Mouse (Mus musculus) heart, embryonic 11.5 days (tissue): Measurements from ENCODE around the gene Reps1. TPM values are rescaled to one million over a fixed set of nuclear protein-coding genes. Genes with fewer than 3 reads are reported as not detected.
A peak's percentile ranks its signal among the peaks of the same experiment; 100 is the strongest.

Experiments
- ATAC-seq: fragments of 200-750 bp; cut with Nextera tagmentation; replicated peaks from 2 replicates; pipeline ENCODE4 v1.8.0; 2017; ENCODE audit warnings: moderate library complexity; ENCODE audit not compliant: insufficient number of reproducible peaks, low FRiP score, low TSS enrichment
- H3K27ac ChIP-seq: fragments of 300-500 bp; sonication (generic); 2 replicates; pipeline ENCODE4 v1.5.1; 2014; ENCODE audit warnings: mild to moderate bottlenecking, low read depth, low read length
- H3K27me3 ChIP-seq: fragments of 300-500 bp; sonication (generic); 2 replicates; pipeline ENCODE4 v1.6.1; 2014; ENCODE audit warnings: mild to moderate bottlenecking, low read length, mixed read lengths; ENCODE audit not compliant: control insufficient read depth, insufficient read depth
- H3K36me3 ChIP-seq: fragments of 300-500 bp; sonication (generic); 2 replicates; pipeline ENCODE4 v1.6.1; 2014; ENCODE audit warnings: mild to moderate bottlenecking, low read length, moderate library complexity, mixed read lengths; ENCODE audit not compliant: control insufficient read depth, insufficient read depth
- H3K4me1 ChIP-seq: fragments of 300-500 bp; sonication (generic); 2 replicates; pipeline ENCODE4 v1.6.1; 2014; ENCODE audit warnings: low read length; ENCODE audit not compliant: control insufficient read depth, insufficient read depth
- H3K4me2 ChIP-seq: fragments of 300-500 bp; sonication (generic); 2 replicates; pipeline ENCODE4 v1.6.1; 2014; ENCODE audit warnings: mild to moderate bottlenecking, moderate library complexity
- H3K4me3 ChIP-seq: fragments of 300-500 bp; sonication (generic); 2 replicates; pipeline ENCODE4 v1.5.1; 2014; ENCODE audit warnings: low read depth, low read length
- H3K9ac ChIP-seq: fragments of 300-500 bp; sonication (generic); 2 replicates; pipeline ENCODE4 v1.6.1; 2014; ENCODE audit warnings: mild to moderate bottlenecking, low read depth, low read length, moderate library complexity
- H3K9me3 ChIP-seq: fragments of 300-500 bp; sonication (generic); replicated peaks from 2 replicates; pipeline ENCODE4 v1.6.1; 2016; ENCODE audit warnings: low read length; ENCODE audit not compliant: control insufficient read depth
- WGBS: fragments of 180-500 bp; shearing (Covaris S2); extraction: QIAGEN DNeasy Blood & Tissue Kit; methylation state at CpG from one replicate; pipeline ENCODE4 v1.1.7; 2014; ENCODE audit not compliant: insufficient replicate concordance; 5-methylcytosine and 5-hydroxymethylcytosine counted together
- polyA plus RNA-seq: library from polyadenylated mRNA; unstranded; fragments of >200 nt; fragmentation: Nextera tagmentation; extraction: Ambion mirVana; gene quantifications from 2 replicates; pipeline ENCODE4 v1.2.1, GENCODE M21; 2014

Reps1 gene
- 20.3 and 20.8 TPM in 2 replicates for polyA plus RNA-seq

DNA sequence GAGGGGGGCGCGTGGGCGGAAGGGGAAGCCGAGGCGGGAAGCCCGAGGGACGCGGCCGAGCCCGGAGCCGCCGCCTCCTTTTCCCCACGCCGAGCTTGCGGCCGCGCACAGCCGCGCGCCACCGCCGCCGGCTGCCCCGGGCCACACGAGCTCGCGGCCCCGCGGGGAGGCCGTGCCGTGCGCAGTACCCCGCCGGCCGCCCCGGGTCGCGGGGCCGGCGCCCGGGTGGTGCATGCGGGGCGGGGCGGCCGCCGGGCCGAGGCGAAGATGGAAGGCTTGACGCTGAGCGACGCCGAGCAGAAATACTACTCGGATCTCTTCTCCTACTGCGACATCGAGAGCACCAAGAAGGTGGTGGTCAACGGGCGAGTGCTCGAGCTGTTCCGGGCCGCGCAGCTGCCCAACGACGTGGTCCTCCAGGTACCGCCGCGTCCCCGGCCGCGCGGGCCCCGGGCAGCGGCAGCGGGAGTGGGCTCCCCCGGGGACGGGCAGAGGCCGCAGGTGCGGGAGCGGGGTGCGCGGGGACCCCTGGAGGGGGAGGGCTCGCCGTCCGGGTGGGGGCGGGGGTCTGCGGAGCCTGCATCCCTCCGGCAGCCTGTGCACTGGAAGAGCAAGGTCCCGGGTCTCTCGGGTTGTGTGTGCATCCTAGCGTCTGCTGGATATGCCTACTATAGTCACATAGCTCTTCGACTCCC is at the start of gene Reps1:
Gene Reps1 (plus strand): TSS at position 166 of the 695 bp plus-strand sequence.
- Histone ChIP-seq H3K9ac (peak within 1 kb of the TSS; percentile 91), H3K27ac (peak within 1 kb of the TSS; percentile 90), H3K9me3 (no peaks in the 10 kb centered on the region), H3K4me1 (peaks cover 16% of the 10 kb centered on the region), H3K4me3 (peak within 1 kb of the TSS; percentile 84), H3K36me3 (no peaks in the 10 kb centered on the region), H3K4me2 (peak within 1 kb of the TSS; percentile 79), H3K27me3 (no peaks in the 10 kb centered on the region)
- under 1% methylated on average over 66 of the region's 90 CpGs for WGBS
- ATAC-seq = peak; percentile 73

DNA sequence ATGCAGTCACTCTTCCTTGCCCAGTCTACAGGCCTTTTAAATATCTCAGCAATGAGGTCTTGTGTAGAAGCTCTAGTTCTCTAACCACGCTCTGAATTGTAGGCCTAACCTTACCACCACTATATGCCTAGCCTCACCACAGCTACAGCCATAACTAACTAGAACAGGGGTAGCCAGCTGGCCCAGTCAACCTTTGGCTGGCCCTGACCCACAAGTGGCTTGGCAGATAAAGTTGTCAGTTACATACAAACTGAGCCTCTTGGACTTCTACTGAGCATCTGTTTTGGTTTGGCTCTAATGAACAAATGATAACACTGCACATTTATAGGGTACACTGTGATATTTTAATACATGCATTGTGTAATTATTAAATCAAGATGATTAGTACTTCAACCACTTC is 48.9 kb upstream of the Reps1 start:
- Histone ChIP-seq H3K27ac (no peak overlapping the region), H3K4me2 (no peak overlapping the region), H3K36me3 (peaks cover 8% of the 10 kb centered on the region), H3K4me3 (no peak overlapping the region), H3K9ac (no peak overlapping the region), H3K4me1 (no peaks in the 10 kb centered on the region), H3K27me3 (no peaks in the 10 kb centered on the region), H3K9me3 (no peaks in the 10 kb centered on the region)
- ATAC-seq = no peak
- 89% methylated on average over 1 of the region's 1 CpGs for WGBS

DNA sequence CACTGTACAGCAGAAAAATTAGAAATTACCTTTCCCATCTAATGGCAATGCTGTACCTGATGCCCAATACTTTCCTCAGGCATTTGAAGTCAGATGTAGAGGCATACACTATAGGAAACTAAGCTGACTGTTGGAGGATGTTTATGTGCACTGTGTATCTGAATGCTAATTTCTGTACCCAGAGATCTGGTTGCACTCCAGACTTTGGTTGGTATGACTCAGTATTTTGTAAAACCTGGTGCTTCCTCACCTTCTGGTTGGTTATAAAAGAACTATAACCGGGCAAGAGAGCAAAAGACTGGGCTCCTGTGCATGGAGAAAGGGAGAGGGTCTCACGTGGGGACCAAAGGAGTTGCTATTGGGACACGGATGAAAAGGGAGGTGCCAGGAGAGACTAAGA is 48.4 kb upstream of the Reps1 start:
- Histone ChIP-seq H3K27me3 (no peaks in the 10 kb centered on the region), H3K4me2 (no peak overlapping the region), H3K4me3 (no peak overlapping the region), H3K4me1 (no peaks in the 10 kb centered on the region), H3K9me3 (no peaks in the 10 kb centered on the region), H3K36me3 (peaks cover 8% of the 10 kb centered on the region), H3K27ac (no peak overlapping the region), H3K9ac (no peak overlapping the region)
- no peak for ATAC-seq
- WGBS = 80% methylated on average over 3 of the region's 3 CpGs

DNA sequence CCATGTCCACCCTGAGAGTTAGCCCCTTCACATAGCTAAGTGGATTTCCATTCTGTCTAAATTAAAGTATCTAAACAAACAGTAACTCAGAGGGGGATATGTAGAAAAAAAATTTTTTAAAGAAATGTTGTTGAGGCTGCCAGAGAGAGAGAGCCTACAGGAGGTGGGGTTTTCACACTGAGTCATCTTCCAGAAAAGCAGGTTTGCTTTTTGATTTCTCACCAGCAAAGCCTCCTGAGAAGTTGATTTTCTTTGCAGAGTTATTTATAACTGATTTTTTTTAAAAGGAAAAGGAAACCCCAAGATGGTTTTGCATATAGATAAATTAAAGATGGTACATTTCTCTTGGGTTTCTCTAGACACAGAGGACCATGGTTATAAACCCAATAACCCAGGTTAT is 47.5 kb upstream of the Reps1 start:
- H3K36me3 ChIP-seq = peaks cover 8% of the 10 kb centered on the region
- H3K4me3 ChIP-seq = no peak overlapping the region
- ATAC-seq = no peak
- no peaks in the 10 kb centered on the region for H3K4me1 ChIP-seq
- H3K27me3 ChIP-seq = no peaks in the 10 kb centered on the region
- H3K9ac ChIP-seq = no peak overlapping the region
- H3K4me2 ChIP-seq = no peak overlapping the region
- no peak overlapping the region for H3K27ac ChIP-seq
- H3K9me3 ChIP-seq = no peaks in the 10 kb centered on the region

DNA sequence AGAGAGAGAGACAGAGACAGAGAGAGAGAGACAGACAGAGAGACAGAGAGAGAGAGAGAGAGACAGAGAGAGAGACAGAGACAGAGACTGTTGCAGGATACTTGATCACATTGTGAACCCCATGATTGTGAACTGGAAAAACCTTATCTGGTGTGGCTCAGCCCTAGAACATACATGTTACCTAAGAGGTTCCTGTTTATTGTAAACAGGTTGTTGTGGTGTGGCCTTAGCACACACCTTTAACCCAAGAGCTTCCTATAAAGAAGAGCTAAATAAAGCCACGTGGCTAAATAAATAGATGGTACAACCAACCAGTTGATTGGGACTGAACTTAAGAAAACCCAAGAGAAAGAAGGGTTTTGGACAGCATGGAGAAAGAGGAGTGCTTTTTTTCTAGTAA is 45.9 kb upstream of the Reps1 start:
- WGBS = 86% methylated on average over 1 of the region's 1 CpGs
- no peak overlapping the region for H3K9ac ChIP-seq
- ATAC-seq = no peak
- H3K4me2 ChIP-seq = no peak overlapping the region
- H3K36me3 ChIP-seq = peaks cover 15% of the 10 kb centered on the region
- H3K9me3 ChIP-seq = no peaks in the 10 kb centered on the region
- H3K4me3 ChIP-seq = no peak overlapping the region
- H3K4me1 ChIP-seq = no peaks in the 10 kb centered on the region
- H3K27me3 ChIP-seq = no peaks in the 10 kb centered on the region
- no peak overlapping the region for H3K27ac ChIP-seq

DNA sequence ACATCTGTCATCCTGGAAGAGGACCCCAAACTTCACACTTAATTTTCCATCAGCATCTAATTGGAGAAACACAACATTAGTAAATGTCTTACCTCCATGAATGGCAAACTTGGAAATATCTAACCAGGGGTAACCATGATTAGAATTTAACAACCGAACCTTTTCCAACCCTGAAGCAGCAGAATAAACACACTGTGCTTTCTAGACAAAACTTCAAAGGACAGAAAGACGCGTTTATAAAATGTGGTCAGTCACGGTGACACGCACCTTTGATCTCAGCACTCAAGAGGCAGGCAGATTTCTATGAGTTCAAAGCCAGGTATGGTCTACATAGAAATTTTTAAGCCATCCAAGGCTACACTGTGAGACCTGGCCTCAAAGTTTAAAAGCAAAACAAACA is 43.9 kb upstream of the Reps1 start:
- 86% methylated on average over 5 of the region's 5 CpGs for WGBS
- ATAC-seq = no peak
- Histone ChIP-seq H3K27me3 (no peaks in the 10 kb centered on the region), H3K4me3 (no peak overlapping the region), H3K9ac (no peak overlapping the region), H3K4me2 (no peak overlapping the region), H3K36me3 (peaks cover 19% of the 10 kb centered on the region), H3K27ac (no peak overlapping the region), H3K4me1 (no peaks in the 10 kb centered on the region), H3K9me3 (no peaks in the 10 kb centered on the region)

DNA sequence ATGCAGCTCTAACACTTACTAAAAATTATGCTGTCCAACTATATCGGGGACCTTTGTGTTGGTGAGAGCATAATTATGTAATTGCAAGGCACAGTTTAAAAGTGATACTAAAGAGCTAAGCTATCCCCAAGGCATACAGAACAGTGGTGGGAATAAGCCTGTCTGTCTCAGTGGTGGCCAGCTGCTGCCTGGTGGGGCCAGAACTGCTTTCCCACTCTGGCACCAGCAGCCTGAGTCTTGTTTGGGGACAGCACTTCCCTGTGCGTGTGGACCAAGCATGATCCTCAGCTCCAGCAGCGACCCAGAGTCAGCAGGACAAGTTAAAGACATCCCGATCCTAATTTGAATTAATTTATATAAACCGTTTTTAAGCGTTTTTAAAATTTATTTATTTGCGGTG is 35.2 kb upstream of the Reps1 start:
- 77% methylated on average over 7 of the region's 7 CpGs for WGBS

DNA sequence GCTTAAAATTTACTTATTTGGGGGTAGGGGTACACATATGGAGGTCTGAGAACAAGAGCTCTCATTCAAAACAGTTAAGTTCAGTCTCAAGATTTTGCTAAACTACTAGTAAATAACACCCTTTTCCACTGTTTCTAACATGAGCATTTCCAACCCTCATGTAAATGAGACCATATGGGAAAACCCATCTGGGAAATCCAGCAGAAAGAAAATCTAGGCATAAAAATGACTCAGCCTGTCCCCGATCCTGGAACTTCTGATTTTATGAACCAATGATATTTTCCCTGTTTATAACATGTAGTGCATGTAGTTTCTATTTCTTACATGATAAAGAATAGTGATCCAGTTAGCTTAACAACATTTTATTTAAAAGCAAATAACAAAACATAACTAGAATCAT is 34.8 kb upstream of the Reps1 start:
- Histone ChIP-seq H3K4me1 (peaks cover 7% of the 10 kb centered on the region; the same call in 1 of the 2 replicates), H3K36me3 (peaks cover 14% of the 10 kb centered on the region), H3K9me3 (no peaks in the 10 kb centered on the region), H3K9ac (no peak overlapping the region), H3K27me3 (no peaks in the 10 kb centered on the region), H3K4me2 (peak overlapping the region; percentile 59; the same call in 1 of the 2 replicates), H3K27ac (no peak overlapping the region), H3K4me3 (no peak overlapping the region)
- 90% methylated on average over 1 of the region's 1 CpGs for WGBS
- no peak for ATAC-seq

More for the DNA sequence above, 35.2 kb upstream of the Reps1 start:
- Histone ChIP-seq H3K9me3 (no peaks in the 10 kb centered on the region), H3K4me1 (peaks cover 7% of the 10 kb centered on the region; the same call in 1 of the 2 replicates), H3K4me3 (no peak overlapping the region), H3K9ac (no peak overlapping the region), H3K27me3 (no peaks in the 10 kb centered on the region), H3K27ac (no peak overlapping the region), H3K36me3 (peaks cover 14% of the 10 kb centered on the region), H3K4me2 (no peak overlapping the region)
- no peak for ATAC-seq
